Mouse (Mus musculus) spleen, adult 2 months (tissue): ENCODE results near the gene Sipa1l2.

Source experiments
- CTCF ChIP-seq: fragments of 200-500 bp; IDR thresholded peaks from 2 replicates; pipeline ENCODE4 v1.5.1; 2011; ENCODE audit warnings: mild to moderate bottlenecking, inconsistent platforms; ENCODE audit not compliant: insufficient read depth, insufficient read length, insufficient replicate concordance; ENCODE audit errors: extremely low read depth
- POLR2A ChIP-seq: fragments of 200-500 bp; IDR thresholded peaks from 2 replicates; pipeline ENCODE4 v1.6.1; 2011; ENCODE audit warnings: low read depth, low read length, inconsistent platforms

DNA sequence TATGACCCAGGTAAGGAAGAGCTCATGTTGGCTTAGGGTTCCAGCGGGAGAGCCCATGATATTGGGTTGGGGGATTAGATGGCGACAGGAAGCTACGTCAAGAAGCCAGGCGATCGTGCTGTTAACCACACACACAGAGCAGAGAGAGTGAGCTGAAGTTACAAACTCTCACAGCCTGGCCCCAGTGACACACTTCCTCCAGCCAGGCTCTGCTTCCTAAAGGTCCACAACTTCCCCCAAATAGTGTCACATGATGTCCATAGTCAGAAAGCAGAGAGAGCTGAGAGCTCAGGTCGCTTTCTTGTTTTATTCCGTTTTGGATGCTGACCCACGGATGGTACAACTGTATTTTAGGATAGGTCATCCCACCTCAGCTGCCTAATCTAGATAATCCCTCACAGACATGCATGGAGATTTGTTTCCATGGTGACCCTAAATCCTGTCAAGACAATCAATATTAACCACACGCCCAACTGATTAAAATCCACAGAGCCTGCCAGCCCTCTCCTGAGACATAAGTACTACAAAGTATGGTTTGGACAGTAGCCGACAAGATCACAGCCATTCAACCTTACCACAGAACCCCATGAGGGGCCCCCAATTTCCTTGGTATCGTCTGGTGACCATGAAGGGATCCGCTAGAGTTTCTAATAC lies 30.6 kb upstream of the Sipa1l2 start:
- no peak for TF ChIP-seq CTCF
- no peak for TF ChIP-seq POLR2A
